Mouse (Mus musculus): Measurements from ENCODE around the gene Gsto2.
"Not testable (repeated sequence)": the region's sequence is repeated elsewhere in the genome, so short reads cannot be mapped to it uniquely, and the experiment has no call there.

Gsto2 gene

DNA sequence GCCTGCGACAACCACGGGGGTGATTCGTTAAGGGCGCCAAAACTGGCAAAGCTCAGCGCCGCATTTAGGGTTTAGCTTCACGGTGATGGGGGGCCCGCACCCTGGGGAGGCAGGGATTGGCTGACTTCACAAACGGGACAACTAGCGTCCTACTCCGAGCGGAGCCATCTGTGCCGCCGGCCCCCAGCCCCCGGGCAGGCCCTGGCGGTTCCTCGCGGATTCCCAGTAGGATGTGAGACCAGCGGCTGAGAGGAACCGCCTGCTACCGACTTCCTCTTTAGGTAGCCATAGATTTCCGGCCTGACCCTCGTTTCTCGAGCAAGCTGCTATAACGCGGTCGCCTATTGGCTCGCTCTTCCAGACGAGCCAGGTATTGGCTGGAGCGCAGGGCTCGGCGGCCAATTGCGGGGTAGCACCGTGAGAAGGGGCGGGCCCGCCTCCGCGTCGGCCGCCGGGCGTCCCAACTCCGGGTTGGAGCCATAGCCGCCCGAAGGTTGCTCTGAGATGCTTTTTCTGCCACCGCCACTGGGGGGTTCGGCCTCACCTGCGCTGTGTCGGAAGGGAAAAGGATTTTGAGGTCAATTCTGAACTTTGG, at the start of gene Gsto2:
Gene Gsto2 (plus strand): TSS at position 182 of the 595 bp plus-strand sequence.
- DNase-seq (ENCODE audit: low spot score) = peak; percentile 98

DNA sequence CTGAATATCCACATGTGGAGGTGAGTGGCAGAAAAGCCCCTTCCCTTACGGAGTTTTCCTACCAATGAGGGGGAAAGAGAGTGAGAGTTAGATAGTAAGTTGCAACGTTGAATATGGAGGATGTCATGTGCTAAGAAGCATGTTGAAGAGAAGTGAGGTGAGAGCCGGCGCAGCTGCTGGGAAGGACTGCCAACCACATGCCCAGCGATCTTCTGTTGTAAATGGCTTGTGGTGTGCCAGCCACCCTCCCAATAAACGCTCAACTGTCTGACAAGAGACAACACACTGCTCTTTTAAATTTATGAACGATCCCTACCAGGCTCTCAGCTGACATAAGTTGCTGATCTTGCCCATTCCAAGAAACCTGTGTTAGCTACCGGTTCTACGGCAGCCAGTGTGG, 47.6 kb upstream of the Gsto2 start:
- DNase-seq (ENCODE audit: low spot score) = no peak

DNA sequence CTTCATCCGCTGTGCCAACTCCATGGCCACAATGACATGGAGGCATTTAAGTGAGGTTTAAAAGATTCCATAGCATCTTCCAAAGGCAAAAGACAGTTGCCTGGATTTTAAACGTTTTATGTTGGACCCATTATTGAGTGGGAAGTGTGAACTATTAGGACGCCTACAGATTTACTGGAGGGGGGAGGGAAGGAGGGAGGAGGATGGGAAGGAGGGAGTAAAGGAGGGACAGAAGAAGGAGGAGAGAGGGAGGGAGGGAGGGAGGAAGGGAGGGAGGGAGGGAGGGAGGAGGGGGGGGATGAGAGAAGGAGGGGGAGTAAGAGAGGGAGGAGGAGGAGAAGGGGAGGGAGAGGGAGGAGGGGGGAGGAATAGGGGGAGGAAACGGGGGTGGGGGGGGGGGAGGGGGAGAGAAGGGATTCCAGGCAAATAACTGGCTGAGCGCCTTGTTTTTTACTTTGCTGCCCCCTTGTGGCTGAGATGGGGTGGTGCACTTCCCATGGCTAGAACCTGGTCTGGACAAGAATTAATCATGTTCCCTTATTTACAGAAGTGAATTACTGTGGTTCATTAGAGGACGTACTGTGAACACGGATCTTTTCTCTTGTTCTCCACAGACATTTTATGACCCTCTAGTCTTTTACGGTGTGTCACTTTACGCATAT, 44.4 kb upstream of the Gsto2 start:
- peak; percentile 73 for DNase-seq (ENCODE audit: low spot score)

DNA sequence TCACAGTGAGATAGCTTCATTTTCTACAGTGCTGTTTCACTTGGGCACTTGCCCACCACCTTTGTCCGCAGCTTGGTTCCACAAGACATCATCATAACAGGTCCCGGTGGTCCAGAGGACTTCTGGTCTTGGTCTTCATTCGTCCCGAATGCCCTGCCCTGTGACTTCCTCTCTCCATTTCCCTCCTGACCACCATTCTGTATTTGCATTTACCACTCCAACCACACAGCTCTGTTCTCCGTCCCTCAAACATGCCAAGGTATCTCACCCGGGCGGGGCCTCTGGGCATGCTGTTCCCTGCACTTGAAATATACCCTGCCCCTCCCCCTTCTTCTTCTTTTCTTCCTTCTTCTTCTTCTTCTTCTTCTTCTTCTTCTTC, 43.9 kb upstream of the Gsto2 start:
- DNase-seq (ENCODE audit: low spot score) = no peak

DNA sequence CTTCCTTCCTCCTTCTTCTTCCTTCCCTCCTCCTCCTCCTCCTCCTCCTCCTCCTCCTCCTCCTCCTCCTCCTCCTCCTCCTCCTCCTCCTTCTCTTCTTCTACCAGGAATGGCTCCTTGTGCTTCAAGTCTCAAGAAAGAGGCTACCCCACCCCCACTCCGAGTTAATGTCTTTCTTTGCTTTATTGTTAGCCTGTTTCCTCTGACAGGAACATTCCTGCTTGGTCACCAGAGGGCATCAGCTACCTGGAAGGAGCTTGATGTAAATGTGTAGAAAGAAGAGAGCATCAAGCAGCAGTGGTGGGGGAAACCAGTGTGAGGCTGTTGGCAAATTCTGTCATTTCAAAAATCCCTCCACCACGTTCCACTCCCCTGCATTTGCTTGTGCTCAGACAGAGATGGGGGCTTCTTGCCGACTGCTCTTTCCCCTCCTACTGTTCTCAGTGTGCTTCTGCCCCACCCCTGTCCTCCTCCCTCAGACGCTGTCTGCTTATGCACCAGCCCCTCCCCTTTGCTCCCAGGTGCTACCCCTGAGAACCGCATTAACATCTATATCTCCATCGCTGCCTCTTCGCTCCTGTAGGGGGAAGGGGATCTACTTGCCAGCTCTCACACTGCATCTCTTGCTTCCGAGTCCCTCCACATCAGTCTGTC, 43.1 kb upstream of the Gsto2 start:
- no peak for DNase-seq (ENCODE audit: low spot score)

DNA sequence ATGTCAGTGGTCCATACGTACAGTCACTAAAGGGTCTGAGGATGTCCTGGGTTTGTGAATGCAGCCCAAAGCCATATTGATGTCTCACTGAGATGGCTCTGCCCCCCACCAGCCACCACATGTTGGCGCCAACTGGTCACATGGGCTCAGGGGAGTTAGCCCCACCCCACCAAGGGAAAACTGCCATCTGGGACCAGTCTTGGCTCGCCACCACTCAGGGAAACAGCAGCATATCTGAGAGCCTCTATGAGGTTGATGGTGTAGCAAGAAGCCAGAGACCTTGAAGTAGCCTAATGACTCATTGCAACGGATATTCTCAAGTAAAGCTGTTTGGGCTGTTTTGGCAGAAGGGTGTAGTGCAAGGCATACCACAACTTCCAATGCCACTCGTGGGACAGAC, 41.3 kb upstream of the Gsto2 start:
- DNase-seq (ENCODE audit: low spot score) = no peak

DNA sequence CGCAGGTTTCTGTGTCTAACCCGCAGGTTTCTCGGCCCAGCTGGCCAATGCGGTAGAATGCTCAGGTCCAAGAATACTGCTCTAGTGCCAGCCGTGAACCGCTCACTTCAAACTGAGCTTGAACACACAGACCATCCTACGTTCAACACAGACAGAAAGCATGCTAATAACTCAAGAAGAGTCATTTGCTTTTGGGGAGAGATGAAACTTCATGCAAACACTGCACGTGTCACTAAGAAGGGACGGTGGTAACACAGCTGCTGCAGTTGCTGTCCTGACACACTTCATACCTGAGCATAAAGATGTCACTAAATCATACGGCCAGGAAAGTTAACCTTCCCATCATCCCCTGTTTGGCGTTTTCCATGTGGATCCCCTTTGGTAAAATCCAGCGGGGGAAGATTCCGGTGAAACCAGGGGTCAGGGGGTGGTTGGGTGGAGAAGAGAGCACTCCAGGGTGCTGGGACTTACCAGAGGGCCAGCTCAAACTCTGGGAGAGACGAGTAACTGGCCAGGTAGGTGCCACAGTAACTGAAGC, 35.4 kb upstream of the Gsto2 start:
- DNase-seq (ENCODE audit: low spot score) = no peak

DNA sequence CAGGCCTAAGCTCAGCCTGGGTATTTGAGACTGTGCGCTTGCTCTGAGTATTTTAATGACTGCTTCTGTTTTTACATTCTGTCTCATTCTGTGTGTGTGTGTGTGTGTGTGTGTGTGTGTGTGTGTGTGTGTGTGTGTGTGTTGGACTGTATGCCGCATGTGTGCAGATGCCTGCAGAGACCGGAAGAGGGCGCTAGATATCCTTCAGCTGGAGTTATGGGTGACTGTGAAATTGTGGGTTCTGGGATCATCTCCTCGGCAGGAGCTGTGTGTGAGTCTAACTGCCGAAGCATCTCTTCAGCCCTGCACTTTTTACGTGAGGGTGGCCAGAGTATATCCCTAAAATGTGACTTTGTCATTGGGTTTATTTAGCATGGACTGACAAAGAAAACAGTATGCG, 34.2 kb upstream of the Gsto2 start:
- DNase-seq (ENCODE audit: low spot score) = no peak

DNA sequence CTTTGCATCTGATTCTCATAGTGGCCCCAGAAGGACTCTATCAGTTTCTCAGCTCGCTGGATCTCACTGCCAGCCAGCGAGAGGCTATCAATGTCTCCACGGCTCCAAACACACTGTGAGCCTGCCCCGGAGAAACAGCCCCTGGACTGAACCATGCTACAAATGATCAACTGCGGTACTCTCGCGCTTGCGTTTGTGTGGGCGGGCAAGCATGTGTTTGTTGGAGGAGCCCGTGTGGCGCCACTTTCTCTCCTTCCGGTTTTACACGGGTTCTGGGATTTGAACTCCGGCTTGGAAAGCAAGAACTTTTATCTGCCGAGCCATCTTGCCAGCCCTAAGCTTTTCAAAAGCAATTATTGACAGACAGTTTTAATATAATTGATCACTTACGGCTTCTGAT, 33.0 kb upstream of the Gsto2 start:
- no peak for DNase-seq (ENCODE audit: low spot score)

DNA sequence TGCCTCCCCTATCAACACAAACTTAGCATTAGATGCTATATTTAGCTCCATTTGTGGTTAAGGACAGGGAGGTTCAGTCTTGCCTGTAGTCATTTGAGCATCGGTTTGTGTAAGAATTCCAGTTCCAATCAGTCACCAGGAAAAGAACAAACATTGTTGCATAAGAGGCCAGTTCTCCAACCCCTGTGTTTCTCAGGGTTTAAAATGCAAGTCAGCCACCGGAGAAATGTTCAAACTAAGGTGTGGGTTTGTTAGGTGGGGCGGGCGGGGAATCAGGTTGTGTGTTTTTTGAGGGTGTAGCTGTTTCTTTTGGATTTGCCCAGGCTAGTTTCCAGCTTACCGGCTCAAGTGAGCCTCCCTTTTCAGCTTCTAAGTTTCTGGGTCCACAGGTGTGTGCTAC, 30.7 kb upstream of the Gsto2 start:
- DNase-seq (ENCODE audit: low spot score) = no peak

DNA sequence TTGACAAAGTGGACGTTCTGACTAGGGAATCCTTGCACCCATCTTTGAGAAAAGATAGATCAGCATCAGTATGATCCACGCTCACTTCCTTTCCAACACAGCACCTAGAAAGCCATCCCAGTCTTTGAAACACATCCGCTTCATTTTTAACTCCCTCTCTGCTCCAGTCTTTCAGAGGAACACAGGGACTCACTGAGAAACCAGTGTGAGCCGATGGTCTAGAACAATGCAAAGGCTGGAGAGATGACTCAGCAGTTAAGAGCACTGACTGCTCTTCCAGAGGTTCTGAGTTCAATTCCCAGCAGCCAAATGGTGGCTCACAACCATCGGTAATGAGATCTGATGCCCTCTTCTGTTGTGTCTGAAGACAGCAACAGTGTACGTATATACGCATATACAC, 29.6 kb upstream of the Gsto2 start:
- no peak for DNase-seq (ENCODE audit: low spot score)

DNA sequence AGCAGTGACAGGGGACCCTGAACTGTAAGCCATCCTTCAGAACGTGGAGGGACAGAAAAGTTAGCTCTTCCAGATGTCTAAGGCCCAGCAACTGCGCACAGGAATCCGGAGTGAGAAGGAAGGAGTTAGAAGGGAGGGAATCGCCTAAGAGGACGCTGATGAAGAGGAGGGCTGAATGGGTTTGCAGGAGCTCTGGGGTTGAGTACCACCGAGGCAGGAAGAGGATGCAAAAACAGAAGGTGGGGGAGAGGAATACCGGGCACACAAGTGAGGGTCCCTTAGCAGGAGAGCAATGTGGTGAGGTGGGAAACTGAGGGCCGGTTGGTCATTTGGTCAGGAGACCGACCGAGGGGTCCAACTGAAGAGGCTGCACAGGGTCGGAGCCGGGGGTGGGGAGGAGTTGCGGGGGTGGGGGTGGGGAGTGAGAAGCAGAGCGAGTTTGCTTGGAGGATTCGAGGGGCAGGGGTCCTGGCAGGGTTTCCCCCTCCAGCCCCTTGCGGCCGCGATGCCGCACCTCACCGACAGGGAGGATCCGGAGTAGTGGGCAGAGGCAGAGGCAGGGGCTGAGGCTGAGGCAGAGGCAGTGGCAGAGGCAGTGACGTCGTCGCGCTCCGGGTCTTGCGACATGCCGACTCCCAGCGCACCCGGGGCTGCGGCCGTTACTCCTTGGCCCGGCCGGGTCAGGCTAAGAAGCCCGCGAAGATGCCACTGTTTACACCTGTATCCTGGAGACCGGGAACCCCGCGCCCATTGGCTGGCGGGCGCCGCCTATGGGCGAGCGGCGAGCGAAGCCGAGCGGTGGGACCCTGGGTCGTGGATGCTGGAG, 28.4 kb upstream of the Gsto2 start:
- peak; percentile 78 for DNase-seq (ENCODE audit: low spot score)

DNA sequence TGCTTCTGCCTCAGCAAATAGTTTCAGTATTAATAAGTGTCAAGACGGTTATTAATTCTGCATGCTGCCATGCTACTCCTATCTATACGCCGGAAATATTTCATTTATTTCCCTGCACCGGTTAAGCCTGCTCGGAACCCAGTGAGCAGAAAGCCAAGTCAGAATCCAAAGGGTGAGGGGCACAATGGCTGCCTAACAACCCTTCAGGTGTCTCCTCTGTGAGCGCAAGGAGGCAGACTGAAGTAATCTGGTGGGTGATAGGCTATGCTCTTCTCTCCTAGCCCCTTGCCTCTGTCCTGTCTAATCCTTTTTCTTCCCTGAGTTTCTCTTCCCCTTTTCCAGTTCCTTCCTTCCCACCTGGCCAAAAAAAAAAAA, 27.8 kb upstream of the Gsto2 start:
- DNase-seq (ENCODE audit: low spot score) = no peak

DNA sequence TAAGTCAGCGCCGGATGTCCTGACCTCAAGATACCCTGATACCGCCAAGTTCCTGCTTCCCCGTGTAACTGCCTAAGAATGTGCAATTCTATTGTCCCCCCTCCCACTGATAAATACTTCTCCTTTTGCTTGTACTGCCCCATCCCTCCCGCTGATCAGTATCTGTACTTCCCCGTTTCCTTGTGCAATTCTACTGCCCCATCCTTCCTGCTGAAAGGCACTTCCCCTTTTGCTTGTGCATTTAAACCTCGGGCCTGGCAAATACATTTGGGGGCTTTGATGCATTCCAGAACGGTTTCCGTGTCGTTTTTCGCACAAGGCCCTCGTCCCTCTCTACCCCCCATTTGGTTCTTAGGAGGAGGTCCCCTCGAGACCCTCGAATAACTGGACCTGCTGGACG, 24.1 kb upstream of the Gsto2 start:
- not testable (repeated sequence) for DNase-seq (ENCODE audit: low spot score)

DNA sequence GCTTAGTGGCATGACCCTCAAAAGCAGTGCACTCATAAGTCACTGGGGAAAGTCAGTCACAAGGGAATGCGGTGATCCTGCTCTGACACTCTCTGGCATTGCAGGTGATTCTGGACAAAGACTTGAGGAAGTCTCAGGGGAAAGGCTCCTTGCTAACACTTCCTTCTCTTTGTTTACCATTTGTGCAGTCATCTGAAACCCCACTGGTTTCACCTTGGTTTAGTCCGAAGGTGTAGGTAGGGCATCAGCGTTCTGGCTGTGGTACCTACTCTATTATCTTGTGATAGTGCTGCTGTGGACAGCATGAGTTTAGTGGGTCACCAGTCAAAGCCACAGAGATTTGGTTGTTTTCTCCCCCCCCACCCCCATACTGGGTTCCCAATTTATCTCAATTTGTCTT, 15.6 kb upstream of the Gsto2 start:
- no peak for DNase-seq (ENCODE audit: low spot score)

DNA sequence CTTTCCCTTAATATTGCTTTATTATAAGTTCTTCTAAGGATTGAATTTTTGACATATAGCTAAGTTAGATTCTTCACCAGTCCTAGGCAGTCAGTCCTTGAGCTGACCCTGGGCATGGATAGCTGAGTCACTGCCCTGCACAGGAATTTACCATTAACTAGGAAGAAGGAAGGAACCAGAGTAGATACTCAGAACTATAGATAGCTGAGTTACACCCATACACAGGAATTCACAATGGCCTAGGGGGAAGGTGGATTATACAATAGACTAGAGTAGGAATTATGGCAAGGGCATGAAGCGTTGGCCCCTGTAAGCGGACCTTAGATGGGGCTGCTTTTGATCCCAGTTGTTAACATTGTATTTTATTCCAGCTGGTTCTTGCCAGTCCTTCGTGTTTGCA, 13.2 kb upstream of the Gsto2 start:
- not testable (repeated sequence) for DNase-seq (ENCODE audit: low spot score)

DNA sequence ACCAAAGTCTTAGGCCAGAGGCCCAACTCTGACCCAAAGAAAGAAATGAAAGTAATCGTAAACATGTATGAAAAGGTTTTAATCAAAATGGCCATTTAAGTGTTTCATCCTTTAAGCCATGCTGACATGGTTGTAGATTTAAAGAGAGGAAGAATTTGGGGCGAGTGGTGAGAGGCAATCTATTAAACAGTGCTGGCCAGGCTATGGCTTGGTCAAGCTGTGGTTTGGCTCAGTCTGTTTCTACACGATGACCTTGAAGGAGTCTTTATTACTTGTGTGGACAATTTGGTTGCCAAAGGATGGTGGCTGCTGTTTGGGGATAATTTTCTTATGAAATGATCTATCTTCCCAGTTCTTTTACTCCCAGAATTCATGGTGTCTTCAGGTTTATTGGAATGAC, 12.3 kb upstream of the Gsto2 start:
- DNase-seq (ENCODE audit: low spot score) = no peak

DNA sequence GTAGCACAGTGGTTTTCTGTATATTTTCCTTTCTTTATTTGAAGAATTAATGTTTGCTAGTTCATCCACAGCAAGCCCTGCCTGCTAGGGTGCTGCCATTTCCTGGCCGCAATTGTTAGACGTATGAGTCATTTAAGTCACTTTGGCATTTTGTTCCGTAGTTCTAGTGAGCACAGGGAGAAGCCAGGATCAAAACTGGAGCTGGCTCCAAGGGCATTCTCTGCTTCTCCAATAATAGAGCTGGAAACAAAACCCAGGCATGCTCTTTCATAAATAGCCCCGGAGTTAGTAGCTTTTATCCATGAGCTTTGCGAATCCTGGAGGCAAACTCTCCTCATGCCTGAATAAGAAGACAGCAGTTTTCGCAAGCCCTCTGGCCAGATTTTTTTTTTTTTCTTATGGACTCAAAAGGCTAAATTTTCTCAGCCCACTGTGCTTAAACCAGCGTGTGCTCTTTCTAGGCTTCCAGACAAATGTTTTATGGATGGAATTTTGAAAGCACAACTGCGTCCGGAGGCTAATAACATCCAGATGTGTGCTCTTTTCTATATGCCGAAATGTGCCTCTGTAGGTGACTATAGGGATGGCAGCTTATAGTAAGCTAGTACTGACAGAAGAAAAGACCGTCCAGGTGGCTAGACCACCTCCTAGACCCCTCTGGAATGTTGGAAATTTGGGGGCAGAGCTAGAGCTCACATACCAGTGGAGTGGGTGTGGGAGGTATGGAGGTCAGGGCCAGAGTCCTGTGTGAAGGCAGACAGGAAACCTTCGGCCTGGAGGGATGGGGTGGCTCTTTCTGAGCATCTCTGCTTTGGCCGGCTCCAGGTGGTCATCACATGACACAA, 11.2 kb upstream of the Gsto2 start:
- DNase-seq (ENCODE audit: low spot score) = peak; percentile 70

DNA sequence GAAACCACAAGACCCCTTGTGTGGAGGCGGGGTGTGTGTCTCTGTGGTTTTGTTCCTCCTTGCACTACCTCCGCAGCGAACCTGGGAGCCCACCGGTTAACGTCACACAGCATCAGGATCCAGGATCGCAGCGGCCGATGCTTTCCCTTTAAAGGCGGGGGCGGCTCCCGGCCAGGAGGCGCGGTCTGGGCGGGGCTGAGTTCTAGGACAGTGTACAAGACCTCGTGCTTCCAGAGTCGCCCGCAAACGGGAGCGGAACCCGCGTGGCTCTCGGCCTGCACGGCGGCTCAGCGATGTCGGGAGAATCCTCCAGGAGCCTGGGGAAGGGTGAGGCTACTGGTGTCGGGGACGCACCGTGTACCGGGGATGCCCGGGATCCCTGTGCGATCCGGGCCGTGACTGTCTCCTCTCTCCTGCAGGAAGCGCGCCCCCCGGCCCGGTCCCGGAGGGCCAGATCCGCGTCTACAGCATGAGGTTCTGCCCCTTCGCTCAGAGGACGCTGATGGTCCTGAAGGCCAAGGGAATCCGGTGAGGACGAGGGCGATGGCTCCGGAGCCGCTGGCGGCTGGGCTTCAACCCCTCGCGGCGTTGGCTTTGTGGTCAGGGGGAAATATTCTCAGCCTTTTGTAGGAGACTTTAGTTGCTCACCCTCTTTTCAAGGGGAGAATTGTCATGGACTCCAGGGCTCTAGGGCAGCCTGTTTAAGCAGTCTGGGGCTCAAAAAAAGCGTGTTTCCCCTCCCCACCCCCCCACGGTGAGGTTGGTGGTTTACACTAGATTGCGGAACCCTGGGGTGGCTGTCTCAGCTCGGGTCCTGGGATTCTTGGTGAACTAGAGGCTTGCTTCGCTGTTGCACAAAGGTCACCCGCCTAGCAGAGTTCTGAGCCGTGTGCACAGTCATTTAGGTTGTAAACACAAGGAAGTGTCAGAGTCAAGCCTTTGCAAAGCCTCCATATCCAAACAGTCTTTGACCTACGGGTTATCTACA, 10.2 kb upstream of the Gsto2 start, which contains the start of gene Gsto1:
Gene Gsto1 (plus strand): TSS at position 175 of the 988 bp plus-strand sequence.
- DNase-seq (ENCODE audit: low spot score) = peak; percentile 93

Data from embryo, embryonic 10 days (tissue).